Mouse (Mus musculus): ENCODE data around the gene Ephb2.

The Ephb2 gene

DNA sequence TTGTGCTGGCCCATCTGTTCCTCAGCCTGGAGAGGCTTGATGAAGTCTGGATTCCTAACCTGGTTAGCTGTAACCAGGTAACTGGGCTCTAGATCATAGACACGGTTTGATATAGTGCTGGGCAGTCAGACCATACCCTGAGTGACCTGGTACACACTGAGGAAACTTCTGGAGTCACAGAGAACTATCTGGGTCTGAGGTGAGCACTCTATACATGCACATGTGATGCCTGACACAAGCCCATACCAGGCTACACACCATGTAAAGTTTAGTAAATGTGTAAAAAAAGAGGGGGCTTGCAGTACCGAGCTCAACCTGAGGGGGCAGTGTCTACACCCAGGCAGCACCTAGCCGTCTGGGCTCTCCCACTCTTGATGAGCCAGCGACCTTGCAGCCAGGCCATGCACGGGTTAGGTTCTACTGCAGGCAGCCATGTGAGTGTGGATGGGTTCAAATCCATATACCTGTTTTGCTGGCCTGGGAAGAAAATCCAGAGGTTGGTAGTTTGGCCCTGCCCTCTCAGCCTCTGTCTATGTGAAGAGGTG lies 139.3 kb downstream of the Ephb2 start:
- DNase-seq: peak; percentile 65

DNA sequence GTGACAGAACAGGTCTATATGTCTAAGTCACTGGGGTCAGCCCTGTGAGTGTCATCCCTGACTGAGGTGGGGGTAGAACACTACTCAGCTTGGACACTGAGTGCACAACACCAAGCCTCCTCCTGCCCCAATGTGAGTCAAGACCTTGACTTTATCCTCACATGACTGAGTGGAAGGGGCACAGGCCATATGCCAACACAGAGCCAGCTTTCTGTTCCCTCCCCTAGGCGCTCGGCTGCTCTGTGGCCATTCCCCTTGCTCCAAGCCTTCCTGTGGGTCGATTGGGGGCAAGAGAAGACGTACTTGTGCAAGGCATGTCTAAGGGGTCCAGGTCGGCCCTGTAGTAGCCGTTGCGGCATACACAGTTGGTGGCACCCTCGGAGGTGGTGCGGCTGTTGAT lies 140.1 kb downstream of the Ephb2 start:
- DNase-seq: no peak

DNA sequence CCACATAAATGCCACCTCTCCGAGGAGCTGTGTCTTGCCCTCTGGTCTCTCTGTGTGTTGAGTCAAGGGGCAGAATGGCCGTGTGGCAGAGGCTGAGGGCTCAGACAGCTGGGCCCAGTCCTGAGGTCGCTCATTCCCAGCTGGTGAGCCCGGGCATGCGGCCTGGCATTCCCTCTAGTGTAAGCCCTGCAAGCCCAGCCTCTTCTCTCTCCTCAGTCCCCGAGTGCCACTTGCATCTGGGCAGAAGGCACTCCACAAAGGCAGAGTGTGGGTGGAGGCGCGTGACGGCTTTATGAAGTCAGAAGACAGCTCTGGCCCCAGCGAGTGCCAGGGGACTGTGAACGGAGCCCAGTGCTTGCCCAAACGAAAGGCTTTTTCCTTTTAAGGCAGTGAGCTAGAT lies 145.8 kb downstream of the Ephb2 start:
- DNase-seq: no peak

GRCm38 (mm10) chr4:136688113-136688512 lies 147.7 kb downstream of the Ephb2 start:
- DNase-seq: no peak

DNA sequence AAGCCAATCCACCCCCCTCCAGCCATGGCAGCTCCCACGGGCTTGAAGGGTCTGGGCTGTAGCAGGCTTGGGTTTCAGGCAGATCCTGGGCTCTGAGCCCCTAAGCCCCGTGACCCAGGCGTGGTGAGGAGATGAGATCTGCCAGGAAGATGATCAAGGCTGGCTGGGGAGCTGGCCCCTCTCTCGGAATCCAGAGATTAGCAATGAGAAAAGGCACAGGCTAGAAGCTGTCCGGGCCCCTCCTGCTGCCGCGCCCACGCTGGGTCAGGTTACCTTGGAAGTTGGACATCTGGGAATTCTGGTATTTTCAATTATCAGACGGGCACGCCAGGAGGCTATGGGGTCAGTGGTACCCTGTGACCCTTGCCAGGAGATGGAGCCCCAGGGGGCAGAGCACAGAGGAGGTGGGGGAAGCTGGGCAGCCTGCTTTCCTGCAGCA lies 150.3 kb downstream of the Ephb2 start:
- DNase-seq: no peak

DNA sequence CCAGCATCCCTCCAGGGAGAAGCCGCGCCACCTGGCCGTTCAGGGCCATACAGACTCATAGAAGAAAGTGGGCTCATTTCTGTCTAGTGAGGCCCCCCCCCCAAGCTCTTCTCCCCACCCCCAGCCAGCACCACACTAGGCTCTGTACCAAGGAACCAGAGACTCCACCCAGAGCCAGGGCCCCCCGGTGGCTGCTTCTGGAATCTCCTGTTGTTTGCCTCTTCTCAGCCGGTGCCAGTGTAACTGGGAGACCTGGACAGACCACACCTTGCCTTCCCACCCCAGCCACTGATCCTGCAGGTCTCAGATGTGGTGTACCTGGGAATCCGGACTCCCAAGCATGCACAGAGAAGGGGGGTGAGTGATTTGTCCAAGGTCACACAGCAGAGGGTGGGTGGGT lies 151.3 kb downstream of the Ephb2 start:
- DNase-seq: no peak

DNA sequence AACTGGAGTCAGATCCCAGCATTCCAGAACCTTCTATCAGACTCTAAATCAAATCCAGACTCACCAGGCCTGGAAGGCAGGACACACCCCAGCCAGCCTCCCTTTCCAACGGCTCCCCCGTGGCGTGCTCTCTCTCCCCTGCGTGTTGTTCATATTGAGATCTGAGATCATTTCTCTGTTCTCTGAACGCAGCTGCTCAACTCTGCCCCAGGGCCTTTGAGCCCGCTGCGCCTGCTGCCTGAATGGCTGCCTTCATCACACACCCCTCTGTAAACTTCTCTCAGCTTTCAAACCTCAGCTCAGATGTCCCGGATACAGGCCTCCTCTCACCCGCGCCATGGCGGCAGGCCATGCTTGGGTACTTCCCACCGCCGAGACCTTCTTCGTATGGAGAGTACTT lies 155.1 kb downstream of the Ephb2 start:
- no peak for DNase-seq

GRCm38 (mm10) chr4:136679221-136679620 lies 156.6 kb downstream of the Ephb2 start:
- DNase-seq: no peak

DNA sequence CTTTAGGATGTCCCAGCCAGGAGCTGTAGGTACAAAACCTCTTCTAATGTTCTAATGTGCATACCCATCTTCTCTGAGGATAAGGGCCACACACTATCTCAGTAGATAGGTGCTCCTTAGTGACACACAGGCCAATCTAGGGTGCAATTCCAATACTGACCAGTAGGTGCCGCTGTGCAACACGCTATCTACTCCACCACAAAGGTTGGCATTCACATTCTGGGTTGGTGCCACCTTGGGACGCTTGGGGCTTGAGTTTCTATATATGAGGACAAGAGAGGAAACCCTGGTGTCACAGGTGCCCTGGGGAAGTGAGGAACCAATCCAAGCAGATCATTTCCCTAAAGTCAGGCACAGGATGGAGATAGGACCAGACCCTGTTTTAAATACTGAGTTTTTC lies 157.3 kb downstream of the Ephb2 start:
- peak; percentile 89 for DNase-seq

DNA sequence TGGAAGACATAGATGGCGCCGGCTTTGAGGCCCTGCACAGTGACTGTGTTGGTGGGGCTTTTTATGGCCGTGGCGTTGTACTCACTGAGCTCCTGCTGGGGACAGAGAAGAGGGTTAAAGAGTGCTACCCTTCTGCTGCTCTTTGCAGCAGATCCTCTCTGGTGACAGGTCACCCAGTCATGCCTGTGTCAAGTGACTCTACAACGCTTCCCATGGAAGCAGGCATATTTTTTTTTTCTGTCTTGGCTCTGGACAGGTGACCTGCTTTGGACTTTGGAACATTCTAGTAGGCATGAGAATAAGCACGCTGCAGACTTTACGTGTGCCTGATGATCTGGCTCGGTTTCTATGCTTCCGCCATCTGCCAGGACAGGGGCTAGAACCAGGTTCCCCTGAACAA lies 160.3 kb downstream of the Ephb2 start:
- DNase-seq: no peak

DNA sequence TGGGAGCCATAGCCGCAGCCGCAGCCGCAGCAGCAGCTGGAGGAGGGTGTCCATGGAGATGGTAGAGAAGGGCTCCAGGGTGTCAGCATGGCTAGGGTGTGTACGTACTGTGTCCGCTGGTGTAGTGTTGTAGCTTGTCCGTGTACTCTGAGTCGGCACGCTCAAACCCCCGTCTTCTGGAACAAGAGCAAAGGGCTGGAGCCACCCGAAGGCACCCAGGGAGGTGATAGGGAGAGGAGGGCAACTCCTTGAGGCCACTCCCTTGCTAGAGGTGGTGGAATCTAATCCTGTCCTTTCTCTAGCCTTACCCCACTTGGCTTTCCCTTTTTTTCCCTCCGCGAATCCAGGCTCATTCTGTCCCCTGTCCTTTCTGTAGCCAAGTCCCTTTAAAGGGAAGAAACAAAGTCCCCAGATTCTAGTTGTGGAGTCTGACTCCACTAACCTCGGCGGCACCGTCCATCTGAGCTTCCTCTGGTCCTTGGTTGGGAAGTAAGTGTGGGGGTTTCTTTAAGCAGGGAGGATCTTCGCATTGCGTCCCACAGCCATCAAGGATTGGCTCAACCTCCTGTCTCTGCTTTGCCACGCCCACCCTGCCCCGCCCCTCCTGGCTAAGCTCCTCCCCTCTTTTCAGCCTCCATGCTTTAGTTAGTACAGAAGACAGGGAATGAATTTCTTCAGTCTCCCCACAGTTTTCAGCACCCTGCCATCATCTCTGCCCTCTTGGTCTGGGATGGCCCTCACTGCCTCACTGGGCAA lies 163.3 kb downstream of the Ephb2 start:
- DNase-seq: no peak

- DNase-seq: no peak
Observed at GRCm38 (mm10) chr4:136667757-136668156, 168.0 kb downstream of the Ephb2 start.

DNA sequence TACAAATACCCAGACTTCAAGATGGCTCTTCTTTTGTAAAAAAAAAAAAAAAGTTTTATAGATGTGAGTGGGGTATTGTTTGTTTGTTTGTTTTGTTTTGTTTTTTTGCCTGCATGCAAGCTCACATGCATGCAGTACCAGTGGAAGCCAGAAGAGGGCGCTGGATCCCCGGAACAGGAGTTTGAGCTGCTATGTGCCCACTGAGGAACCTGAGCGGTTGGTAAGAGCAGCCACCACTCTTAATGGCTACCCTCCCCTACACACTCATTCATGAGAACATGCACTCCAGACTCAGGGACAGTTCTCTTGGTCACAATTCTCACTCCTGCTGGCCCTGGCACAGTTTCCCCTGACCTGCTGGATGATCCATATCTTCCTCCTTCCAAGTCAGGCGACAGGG lies 169.8 kb downstream of the Ephb2 start:
- no peak for DNase-seq

- DNase-seq: no peak
Observed at GRCm38 (mm10) chr4:136665068-136665467, 170.7 kb downstream of the Ephb2 start.

GRCm38 (mm10) chr4:136657914-136658313 lies 177.9 kb downstream of the Ephb2 start:
- no peak for DNase-seq

DNA sequence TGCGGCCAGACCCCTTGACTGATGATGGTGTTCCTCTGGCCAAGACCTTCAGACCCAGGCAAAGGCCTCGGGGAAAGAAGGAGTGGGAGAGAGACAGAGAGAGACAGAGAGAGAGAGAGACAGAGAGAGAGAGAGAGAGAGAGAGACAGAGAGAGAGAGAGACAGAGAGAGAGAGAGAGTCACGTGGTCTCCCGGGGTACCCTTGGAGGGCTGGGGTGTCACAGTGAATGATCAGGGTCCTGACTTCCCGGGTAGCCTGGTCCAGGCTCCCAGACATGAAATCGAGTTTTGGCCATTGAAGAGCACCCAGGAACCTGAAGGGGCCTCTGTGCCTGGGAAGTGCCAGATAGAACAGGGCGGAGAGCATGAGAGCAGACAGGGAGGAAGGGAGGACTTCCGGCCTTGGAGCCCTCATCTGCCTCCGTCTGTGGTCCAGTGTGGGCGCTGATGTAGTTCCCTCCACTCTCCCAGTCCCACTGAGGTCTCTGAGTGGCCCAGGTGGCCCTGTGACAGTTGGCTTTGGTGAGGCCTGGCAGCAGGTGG lies 182.0 kb downstream of the Ephb2 start:
- DNase-seq: no peak

- DNase-seq: no peak
Observed at GRCm38 (mm10) chr4:136653019-136653418, 182.8 kb downstream of the Ephb2 start.

- DNase-seq: peak; percentile 39
Observed at GRCm38 (mm10) chr4:136652528-136652910, 183.3 kb downstream of the Ephb2 start.

GRCm38 (mm10) chr4:136651882-136652527 lies 183.8 kb downstream of the Ephb2 start:
- DNase-seq: peak; percentile 41

- DNase-seq: no peak
Observed at GRCm38 (mm10) chr4:136651357-136651811, 184.4 kb downstream of the Ephb2 start.

- no peak for DNase-seq
Observed at GRCm38 (mm10) chr4:136650261-136650660, 185.5 kb downstream of the Ephb2 start.

DNA sequence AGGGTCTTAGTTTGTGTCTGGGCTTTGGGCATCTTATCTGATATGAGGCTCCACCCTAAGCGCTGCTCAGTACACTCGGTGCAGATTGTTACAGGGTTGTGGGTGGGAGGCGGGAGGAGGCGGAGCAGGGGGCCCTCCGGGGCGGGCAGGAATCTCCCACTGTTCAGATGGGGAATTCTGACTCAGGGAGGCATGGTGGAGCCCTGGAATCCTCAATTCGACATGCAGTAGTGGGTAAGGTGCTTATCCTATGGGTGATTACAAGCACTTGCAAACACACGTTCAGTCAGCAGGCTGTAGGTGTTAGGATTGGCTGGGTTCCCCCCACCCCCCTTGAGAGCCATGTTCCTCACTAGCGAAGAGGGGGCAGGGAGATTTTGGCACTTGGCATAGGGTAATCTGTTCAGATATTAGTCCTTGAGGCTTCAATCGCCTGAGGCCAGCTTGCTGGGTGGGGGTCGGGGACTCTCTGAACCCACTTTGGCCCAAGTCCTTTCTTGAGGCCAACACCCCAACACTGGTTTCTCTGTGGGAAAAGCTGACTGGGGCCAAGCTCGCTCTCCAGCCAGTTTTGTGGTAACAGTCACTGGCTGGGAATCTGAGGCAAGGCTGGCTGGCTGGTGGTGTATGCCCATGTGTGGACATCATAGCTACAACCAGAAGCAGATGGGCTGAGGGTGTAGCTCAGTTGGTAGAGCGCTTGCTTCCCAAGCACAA lies 186.2 kb downstream of the Ephb2 start:
- no peak for DNase-seq

GRCm38 (mm10) chr4:136648922-136649479 lies 186.8 kb downstream of the Ephb2 start:
- peak; percentile 82 for DNase-seq
